Mouse (Mus musculus) midbrain, embryonic 11.5 days (tissue): ENCODE measurements at regions not wholly inside any gene's neighbourhood (a gene's known extent, or its start where the extent isn't known, plus 50 kb on each side); places are given as distances from the start of the nearest gene placed in this dataset.

Experiments
- ATAC-seq: fragments of 200-750 bp; cut with Nextera tagmentation; 2 replicates; pipeline ENCODE4 v1.8.0; 2017; ENCODE audit warnings: moderate TSS enrichment, moderate library complexity; ENCODE audit not compliant: low FRiP score
- DNase-seq: peaks from one replicate; pipeline ENCODE4 v3.0.0; 2015; ENCODE audit warnings: low spot score; ENCODE audit errors: missing footprints
- H3K27ac ChIP-seq: fragments of 300-500 bp; sonication (generic); 2 replicates; pipeline ENCODE4 v1.5.1; 2014; ENCODE audit warnings: low read depth, low read length
- H3K27me3 ChIP-seq: fragments of 300-500 bp; sonication (generic); 2 replicates; pipeline ENCODE4 v1.6.1; 2014; ENCODE audit warnings: mild to moderate bottlenecking, low read length, moderate library complexity, mixed read lengths; ENCODE audit not compliant: control insufficient read depth, insufficient read depth
- H3K36me3 ChIP-seq: fragments of 300-500 bp; sonication (generic); 2 replicates; pipeline ENCODE4 v1.6.1; 2014; ENCODE audit warnings: mild to moderate bottlenecking, low read length, moderate library complexity, mixed read lengths; ENCODE audit not compliant: control insufficient read depth, insufficient read depth
- H3K4me1 ChIP-seq: fragments of 300-500 bp; sonication (generic); 2 replicates; pipeline ENCODE4 v1.6.1; 2014; ENCODE audit warnings: low read length; ENCODE audit not compliant: control insufficient read depth, insufficient read depth
- H3K4me2 ChIP-seq: fragments of 300-500 bp; sonication (generic); 2 replicates; pipeline ENCODE4 v1.6.1; 2014; ENCODE audit warnings: mild to moderate bottlenecking, moderate library complexity
- H3K4me3 ChIP-seq: fragments of 300-500 bp; sonication (generic); 2 replicates; pipeline ENCODE4 v1.5.1; 2014; ENCODE audit warnings: low read depth, low read length
- H3K9ac ChIP-seq: fragments of 300-500 bp; sonication (generic); 2 replicates; pipeline ENCODE4 v1.6.1; 2014; ENCODE audit warnings: low read length
- H3K9me3 ChIP-seq: fragments of 300-500 bp; sonication (generic); 2 replicates; pipeline ENCODE4 v1.6.1; 2016; ENCODE audit warnings: low read length; ENCODE audit not compliant: control insufficient read depth
- WGBS: fragments of 180-500 bp; shearing (Covaris S2); extraction: QIAGEN DNeasy Blood & Tissue Kit; methylation state at CpG from one replicate; pipeline ENCODE4 v1.1.7; 2014; 5-methylcytosine and 5-hydroxymethylcytosine counted together

DNA sequence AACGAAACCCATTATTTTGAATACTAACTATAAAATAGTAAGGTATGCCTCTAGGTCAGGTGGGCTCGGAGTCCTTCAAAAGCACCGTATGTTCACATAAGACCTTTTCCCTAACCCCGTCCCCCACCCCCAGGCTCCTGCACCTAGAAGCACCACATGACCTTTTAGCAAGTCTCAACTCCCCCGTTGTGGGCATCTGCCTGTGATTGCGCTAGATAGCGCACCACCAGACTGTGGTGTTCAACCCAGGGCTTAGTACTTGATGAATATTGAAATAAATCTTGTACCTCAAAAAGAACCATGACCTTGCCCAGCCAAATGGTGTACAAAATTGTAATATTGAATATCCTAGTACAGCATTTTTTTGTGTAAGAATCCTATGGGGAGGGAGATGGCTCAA is 99.8 kb downstream of the Rpap3 start:
- Histone ChIP-seq H3K4me2 (no peak overlapping the region), H3K4me1 (peaks cover 6% of the 10 kb centered on the region), H3K9ac (no peak overlapping the region), H3K9me3 (peaks cover 3% of the 10 kb centered on the region; the same call in 1 of the 2 replicates), H3K4me3 (no peak overlapping the region), H3K27ac (no peak overlapping the region), H3K36me3 (no peaks in the 10 kb centered on the region), H3K27me3 (no peaks in the 10 kb centered on the region; the same call in 1 of the 2 replicates)
- no peak for ATAC-seq
- DNase-seq = peak; percentile 84
- 93% methylated on average over 7 of the region's 7 CpGs for whole genome bisulfite sequencing

DNA sequence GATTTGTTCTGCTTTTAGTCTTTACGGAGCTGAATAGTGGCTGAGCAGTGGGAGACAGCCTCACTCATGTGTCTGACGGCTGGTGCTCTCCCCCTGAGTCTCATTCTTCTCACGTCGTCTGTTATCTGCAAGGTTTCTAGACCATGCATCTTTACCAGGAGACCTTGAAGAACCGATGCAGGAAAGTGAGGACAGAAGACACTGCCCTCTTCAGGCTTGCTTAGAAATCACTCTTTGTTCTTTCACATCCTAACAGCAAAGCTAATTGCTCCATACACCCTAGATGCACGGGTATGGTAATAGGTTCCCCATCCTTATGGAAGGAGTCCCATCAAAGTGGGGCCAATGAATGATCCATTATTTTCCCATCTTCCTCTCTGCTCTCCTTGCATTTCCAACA is 102.1 kb downstream of the Rpap3 start:
- DNase-seq = peak; percentile 45
- peaks cover 3% of the 10 kb centered on the region; the same call in 1 of the 2 replicates for H3K9me3 ChIP-seq
- H3K27ac ChIP-seq = no peak overlapping the region
- H3K4me2 ChIP-seq = no peak overlapping the region
- ATAC-seq = no peak
- H3K9ac ChIP-seq = no peak overlapping the region
- no peak overlapping the region for H3K4me3 ChIP-seq
- H3K36me3 ChIP-seq = no peaks in the 10 kb centered on the region
- peaks cover 6% of the 10 kb centered on the region for H3K4me1 ChIP-seq
- H3K27me3 ChIP-seq = no peaks in the 10 kb centered on the region; the same call in 1 of the 2 replicates
- 61% methylated on average over 6 of the region's 6 CpGs for WGBS

GRCm38 (mm10) chr15:97598270-97598669 is 107.4 kb downstream of the Rpap3 start:
- peaks cover 4% of the 10 kb centered on the region; the same call in 1 of the 2 replicates for H3K4me1 ChIP-seq
- no peak overlapping the region for H3K9ac ChIP-seq
- ATAC-seq (no peak), DNase-seq (no peak)
- no peaks in the 10 kb centered on the region for H3K9me3 ChIP-seq
- H3K27me3 ChIP-seq = no peaks in the 10 kb centered on the region
- 86% methylated on average over 8 of the region's 8 CpGs for WGBS
- H3K27ac ChIP-seq = no peak overlapping the region
- no peak overlapping the region for H3K4me3 ChIP-seq
- H3K4me2 ChIP-seq = no peak overlapping the region
- no peaks in the 10 kb centered on the region for H3K36me3 ChIP-seq

- DNase-seq (no peak), ATAC-seq (no peak)
- Histone ChIP-seq H3K36me3 (no peaks in the 10 kb centered on the region), H3K27ac (no peak overlapping the region), H3K4me1 (peaks cover 4% of the 10 kb centered on the region; the same call in 1 of the 2 replicates), H3K9ac (no peak overlapping the region), H3K4me2 (no peak overlapping the region), H3K27me3 (no peaks in the 10 kb centered on the region), H3K4me3 (no peak overlapping the region), H3K9me3 (no peaks in the 10 kb centered on the region)
- WGBS = 77% methylated on average over 8 of the region's 8 CpGs
Measured at GRCm38 (mm10) chr15:97596514-97597081, 109.0 kb downstream of the Rpap3 start.

DNA sequence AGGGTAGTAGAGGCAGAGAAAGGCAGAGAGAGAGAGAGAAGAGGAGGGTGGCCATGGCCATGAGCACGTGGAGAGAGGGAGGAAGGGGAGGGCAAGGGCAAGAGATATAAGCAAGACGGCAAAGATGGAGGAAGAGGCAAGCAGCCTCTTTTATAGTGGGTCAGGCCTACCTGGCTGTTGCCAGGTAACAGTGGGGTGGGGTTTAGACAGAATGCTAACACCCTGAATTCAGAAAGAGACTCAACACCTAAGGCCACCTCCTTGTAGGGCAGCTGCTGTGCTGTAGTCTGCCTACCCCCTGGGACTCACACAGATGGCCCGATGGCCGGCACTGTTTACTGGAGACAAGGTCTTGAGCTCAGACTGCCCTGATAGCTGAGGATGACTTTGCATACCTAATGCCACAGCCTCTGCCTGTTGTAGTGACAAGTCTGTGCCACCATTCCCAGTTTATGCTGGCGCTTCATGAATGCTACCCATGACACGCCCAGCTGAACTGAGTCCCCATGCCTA is 110.3 kb downstream of the Rpap3 start:
- Histone ChIP-seq H3K4me3 (no peak overlapping the region), H3K4me2 (no peak overlapping the region), H3K27ac (no peak overlapping the region), H3K9me3 (no peaks in the 10 kb centered on the region), H3K4me1 (peaks cover 4% of the 10 kb centered on the region; the same call in 1 of the 2 replicates), H3K9ac (no peak overlapping the region), H3K36me3 (no peaks in the 10 kb centered on the region), H3K27me3 (no peaks in the 10 kb centered on the region)
- WGBS = 73% methylated on average over 6 of the region's 6 CpGs
- DNase-seq (no peak), ATAC-seq (0 out of 2 replicates have a peak, but pooled peaks have one; percentile 30)

DNA sequence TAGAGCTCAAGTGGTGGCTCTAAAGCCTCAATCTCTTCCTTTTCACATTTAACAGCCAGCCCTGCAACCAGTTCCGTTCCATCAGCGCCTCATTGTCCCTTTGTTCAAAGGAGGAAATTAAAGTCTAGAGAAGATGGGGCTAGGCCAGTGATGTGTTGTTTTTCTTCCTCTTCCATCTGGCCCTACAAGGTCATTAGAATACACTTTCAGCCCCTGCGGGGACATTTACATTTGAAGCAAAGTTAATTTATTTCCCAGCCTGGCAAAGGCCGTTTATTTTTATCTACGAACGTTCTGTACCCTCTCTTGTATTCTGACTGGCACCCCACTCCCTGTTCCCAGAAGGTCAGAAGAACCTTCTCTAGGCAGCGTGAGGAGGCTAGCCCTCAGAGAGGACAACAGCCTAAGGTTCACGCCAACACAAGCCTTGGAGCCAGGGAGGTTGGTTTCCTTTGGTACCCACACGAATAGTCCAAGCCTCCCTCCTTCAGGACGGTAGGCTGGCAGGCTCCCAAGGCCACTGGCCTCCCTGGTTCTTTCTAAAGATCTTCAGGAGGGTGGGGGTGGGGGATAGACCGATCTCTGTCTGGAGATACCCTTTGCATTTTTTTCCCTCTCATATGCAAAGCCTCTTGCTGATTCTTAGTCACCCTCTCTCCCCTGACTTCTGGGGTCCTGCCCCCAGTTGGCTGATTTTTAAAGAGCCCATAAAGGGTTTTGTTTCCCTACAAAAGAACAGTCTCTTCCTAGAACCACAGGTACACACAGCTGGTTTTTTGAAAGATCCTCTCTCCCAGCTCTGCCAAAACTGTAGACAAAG is 111.6 kb downstream of the Rpap3 start:
- ATAC-seq = no peak
- no peaks in the 10 kb centered on the region for H3K36me3 ChIP-seq
- H3K4me2 ChIP-seq = no peak overlapping the region
- H3K4me1 ChIP-seq = peaks cover 4% of the 10 kb centered on the region; the same call in 1 of the 2 replicates
- no peak overlapping the region for H3K27ac ChIP-seq
- 58% methylated on average over 11 of the region's 11 CpGs for WGBS
- no peak overlapping the region for H3K9ac ChIP-seq
- no peaks in the 10 kb centered on the region for H3K9me3 ChIP-seq
- H3K27me3 ChIP-seq = no peaks in the 10 kb centered on the region
- H3K4me3 ChIP-seq = no peak overlapping the region
- no peak for DNase-seq

- peaks cover 4% of the 10 kb centered on the region; the same call in 1 of the 2 replicates for H3K4me1 ChIP-seq
- WGBS = 72% methylated on average over 11 of the region's 11 CpGs
- ATAC-seq = no peak
- H3K27me3 ChIP-seq = no peaks in the 10 kb centered on the region
- H3K4me2 ChIP-seq = no peak overlapping the region
- no peaks in the 10 kb centered on the region for H3K9me3 ChIP-seq
- no peaks in the 10 kb centered on the region for H3K36me3 ChIP-seq
- H3K27ac ChIP-seq = no peak overlapping the region
- H3K9ac ChIP-seq = no peak overlapping the region
- no peak overlapping the region for H3K4me3 ChIP-seq
- DNase-seq = no peak
Measured at GRCm38 (mm10) chr15:97592786-97593185, 112.8 kb downstream of the Rpap3 start.

- H3K36me3 ChIP-seq = no peaks in the 10 kb centered on the region
Measured at GRCm38 (mm10) chr15:97591406-97591805, 114.2 kb downstream of the Rpap3 start.

GRCm38 (mm10) chr15:97590732-97591292 is 114.8 kb downstream of the Rpap3 start:
- peaks cover 4% of the 10 kb centered on the region; the same call in 1 of the 2 replicates for H3K4me1 ChIP-seq
- H3K36me3 ChIP-seq = no peaks in the 10 kb centered on the region
- H3K9me3 ChIP-seq = no peaks in the 10 kb centered on the region
- H3K9ac ChIP-seq = no peak overlapping the region
- no peak for DNase-seq
- H3K4me2 ChIP-seq = no peak overlapping the region
- no peak overlapping the region for H3K27ac ChIP-seq
- H3K27me3 ChIP-seq = no peaks in the 10 kb centered on the region
- no peak overlapping the region for H3K4me3 ChIP-seq
- ATAC-seq = no peak
- 82% methylated on average over 7 of the region's 7 CpGs for WGBS

More at GRCm38 (mm10) chr15:97591406-97591805, 114.2 kb downstream of the Rpap3 start:
- ATAC-seq = no peak
- DNase-seq = no peak
- Histone ChIP-seq H3K9me3 (no peaks in the 10 kb centered on the region), H3K4me3 (no peak overlapping the region), H3K27me3 (no peaks in the 10 kb centered on the region), H3K9ac (no peak overlapping the region), H3K27ac (no peak overlapping the region), H3K4me2 (no peak overlapping the region), H3K4me1 (peaks cover 4% of the 10 kb centered on the region; the same call in 1 of the 2 replicates)
- 82% methylated on average over 4 of the region's 4 CpGs for WGBS
